Mouse (Mus musculus) granulocyte monocyte progenitor cell, adult 5-6 weeks (primary cell): ENCODE data around the gene H2-Q2. TPM values are rescaled to one million over a fixed set of nuclear protein-coding genes. Genes with fewer than 3 reads are reported as not detected.
A peak's percentile ranks its signal among the peaks of the same experiment; 100 is the strongest.
"Not testable (repeated sequence)": the region's sequence is repeated elsewhere in the genome, so short reads cannot be mapped to it uniquely, and the experiment has no call there.

Experiments
- ATAC-seq: replicated peaks from 2 replicates; pipeline ENCODE4 v1.8.0; 2016; ENCODE audit warnings: mild to moderate bottlenecking, moderate TSS enrichment, inconsistent platforms; ENCODE audit not compliant: poor library complexity, severe bottlenecking
- total RNA-seq, 2 experiments: library from RNA; stranded (forward) in 1 of 2; stranded (reverse) in 1 of 2; fragments of 200-712, 200-1000 nt in 1 of 2; fragments of >200 nt in 1 of 2; fragmentation: Nextera tagmentation in 1 of 2; gene quantifications; 2 replicates each; pipeline ENCODE4 v1.2.3; 2014 to 2017

The H2-Q2 gene
- total RNA-seq, 2 experiments from 2014 or later: 0.45 TPM; not detected in 1

GRCm38 (mm10) chr17:35358763-35359469 is 16.9 kb downstream of the H2-Q2 start:
- ATAC-seq: peak; percentile 20; the same call in 1 of the 2 replicates

DNA sequence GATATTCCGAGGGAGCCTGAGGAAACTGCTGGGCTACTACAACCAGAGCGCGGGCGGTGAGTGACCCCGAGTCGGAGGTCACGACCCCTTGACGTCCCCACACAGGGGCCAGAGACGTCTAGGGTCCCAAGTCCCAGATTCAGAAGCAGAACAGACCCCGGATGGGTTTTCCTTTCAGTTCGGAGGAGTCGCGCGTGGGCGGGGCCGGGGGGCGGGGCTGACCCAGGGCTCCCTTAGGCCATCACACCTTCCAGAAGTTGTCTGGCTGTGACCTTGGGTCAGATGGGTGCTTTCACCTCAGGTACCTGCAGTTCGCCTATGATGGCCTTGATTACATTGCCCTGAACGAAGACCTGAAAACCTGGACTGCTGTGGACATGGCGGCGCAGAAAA is 17.4 kb downstream of the H2-Q2 start:
- no peak for ATAC-seq

DNA sequence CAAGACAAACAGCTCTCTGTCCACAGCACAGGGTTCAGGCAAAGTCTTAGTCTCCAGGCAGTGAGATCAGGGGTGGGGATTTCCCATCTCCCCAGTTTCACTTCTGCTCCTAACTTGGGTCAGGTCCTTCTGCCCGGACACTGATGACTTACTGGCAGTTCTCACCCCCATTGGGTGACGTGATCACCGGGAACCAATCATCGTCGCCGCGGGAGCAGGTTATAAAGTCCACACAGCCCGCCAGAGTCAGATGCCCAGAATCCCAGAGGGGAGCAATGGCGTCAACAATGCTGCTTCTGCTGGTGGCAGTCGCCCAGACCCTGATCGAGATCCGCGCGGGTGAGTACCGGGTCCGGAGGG is 37.3 kb downstream of the H2-Q2 start, which contains the start of gene H2-Q4:
Gene H2-Q4, plus strand, starts transcription at position 249 of the 360 bp plus-strand sequence.
- peak; percentile 99 for ATAC-seq

- peak; percentile 33 for ATAC-seq
These were observed 37.8 kb downstream of the H2-Q2 start for GRCm38 (mm10) chr17:35379729-35380451.

DNA sequence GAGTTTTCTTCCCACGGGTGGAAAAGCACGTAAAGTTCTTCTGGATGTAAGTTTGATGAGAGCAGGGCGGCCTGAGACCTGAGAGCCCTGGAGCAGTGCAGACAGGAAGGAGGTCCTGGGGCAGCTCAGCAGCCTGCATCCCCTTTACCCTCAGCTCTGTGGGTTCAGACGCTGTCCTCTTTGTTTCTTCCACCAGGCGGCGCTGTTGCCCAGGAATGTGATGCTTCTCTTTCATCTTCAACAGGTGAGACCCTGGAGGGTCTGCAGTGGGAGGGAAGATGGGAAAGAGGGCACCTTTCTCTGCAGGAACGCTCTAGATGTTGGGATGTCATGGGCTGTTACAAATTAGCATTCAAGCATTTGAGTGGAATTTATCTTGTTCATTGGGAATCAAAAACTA is 47.8 kb downstream of the H2-Q2 start:
- not testable (repeated sequence) for ATAC-seq

GRCm38 (mm10) chr17:35392671-35393070 is 50.6 kb downstream of the H2-Q2 start:
- ATAC-seq: not testable (repeated sequence)

DNA sequence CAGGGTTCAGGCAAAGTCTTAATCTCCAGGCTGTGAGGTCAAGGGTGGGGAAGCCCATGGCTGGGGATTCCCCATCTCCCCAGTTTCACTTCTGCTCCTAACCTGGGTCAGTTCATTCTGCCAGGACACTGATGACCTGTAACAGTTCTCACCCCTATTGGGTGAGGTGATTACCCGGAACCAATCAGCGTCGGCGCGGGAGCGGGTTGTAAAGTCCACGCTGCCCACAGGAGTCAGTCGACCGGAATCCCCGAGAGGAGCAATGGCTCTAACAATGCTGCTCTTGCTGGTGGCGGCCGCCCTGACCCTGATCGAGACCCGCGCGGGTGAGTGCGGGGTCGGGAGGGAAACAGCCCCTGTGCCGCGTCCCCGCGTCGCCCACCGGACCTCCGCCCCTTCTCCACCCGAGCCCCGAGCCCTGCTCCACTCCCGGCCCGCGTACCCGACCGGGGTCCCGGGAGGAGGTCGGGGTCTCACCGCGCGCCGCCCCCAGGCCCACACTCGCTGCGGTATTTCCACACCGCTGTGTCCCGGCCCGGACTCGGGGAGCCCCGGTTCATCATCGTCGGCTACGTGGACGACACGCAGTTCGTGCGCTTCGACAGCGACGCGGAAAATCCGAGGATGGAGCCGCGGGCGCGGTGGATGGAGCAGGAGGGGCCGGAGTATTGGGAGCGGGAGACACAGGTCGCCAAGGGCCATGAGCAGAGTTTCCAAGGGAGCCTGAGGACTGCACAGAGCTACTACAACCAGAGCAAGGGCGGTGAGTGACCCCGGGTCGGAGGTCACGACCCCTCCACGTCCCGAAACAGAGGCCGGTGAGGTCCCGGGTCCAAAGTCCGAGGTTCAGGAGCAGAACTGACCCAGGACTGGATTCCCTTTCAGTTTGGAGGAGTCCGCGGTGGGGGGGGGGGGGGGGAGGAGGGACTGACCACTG is 52.1 kb downstream of the H2-Q2 start:
- ATAC-seq: peak; percentile 99

Other genes with a start within 250 kb of the H2-Q2 start
- not detected in 2 replicates for gene Ly6g5c, start 234.0 kb upstream of the H2-Q2 start, total RNA-seq (2014; fragmentation: Nextera tagmentation)
- not detected in 2 replicates for gene Ly6g5c, start 234.0 kb upstream of the H2-Q2 start, total RNA-seq (2017)
- gene Ly6g5b, start 226.8 kb upstream of the H2-Q2 start, total RNA-seq (2014; fragmentation: Nextera tagmentation): 1.6 TPM in 1 of 2 replicates, not detected in the other
- 0.56 TPM in 1 of 2 replicates, not detected in the other for gene Ly6g5b, start 226.8 kb upstream of the H2-Q2 start, total RNA-seq (2017)
- gene Gpank1, start 220.8 kb upstream of the H2-Q2 start, total RNA-seq (2014; fragmentation: Nextera tagmentation): 21.2 and 25.4 TPM in 2 replicates
- gene Gpank1, start 220.8 kb upstream of the H2-Q2 start, total RNA-seq (2017): 24.0 and 26.9 TPM in 2 replicates
- gene Csnk2b, start 220.2 kb upstream of the H2-Q2 start, total RNA-seq (2014; fragmentation: Nextera tagmentation): 289 and 384 TPM in 2 replicates
- gene Csnk2b, start 220.2 kb upstream of the H2-Q2 start, total RNA-seq (2017): 277 and 317 TPM in 2 replicates
- gene D17H6S53E, start 215.9 kb upstream of the H2-Q2 start, total RNA-seq (2014; fragmentation: Nextera tagmentation): 16.3 and 18.4 TPM in 2 replicates
- gene D17H6S53E, start 215.9 kb upstream of the H2-Q2 start, total RNA-seq (2017): 7.9 and 10.7 TPM in 2 replicates
- not detected in 2 replicates for gene Apom, start 210.2 kb upstream of the H2-Q2 start, total RNA-seq (2014; fragmentation: Nextera tagmentation)
- gene Apom, start 210.2 kb upstream of the H2-Q2 start, total RNA-seq (2017): 1.2 TPM in 1 of 2 replicates, not detected in the other
- 93.9 and 111 TPM in 2 replicates for gene Bag6, start 207.1 kb upstream of the H2-Q2 start, total RNA-seq (2014; fragmentation: Nextera tagmentation)
- 68.8 and 74.0 TPM in 2 replicates for gene Bag6, start 207.1 kb upstream of the H2-Q2 start, total RNA-seq (2017)
- gene Prrc2a, start 177.3 kb upstream of the H2-Q2 start, total RNA-seq (2014; fragmentation: Nextera tagmentation): 254 and 306 TPM in 2 replicates
- 43.2 and 67.9 TPM in 2 replicates for gene Prrc2a, start 177.3 kb upstream of the H2-Q2 start, total RNA-seq (2017)
- 15.1 and 20.8 TPM in 2 replicates for gene Aif1, start 166.2 kb upstream of the H2-Q2 start, total RNA-seq (2014; fragmentation: Nextera tagmentation)
- 7.8 and 14.3 TPM in 2 replicates for gene Aif1, start 166.2 kb upstream of the H2-Q2 start, total RNA-seq (2017)
- gene Lst1, start 153.8 kb upstream of the H2-Q2 start, total RNA-seq (2014; fragmentation: Nextera tagmentation): 78.7 and 89.0 TPM in 2 replicates
- gene Lst1, start 153.8 kb upstream of the H2-Q2 start, total RNA-seq (2017): 55.5 and 115 TPM in 2 replicates
- gene Ltb, start 147.8 kb upstream of the H2-Q2 start, total RNA-seq (2014; fragmentation: Nextera tagmentation): 1.6 TPM in 1 of 2 replicates, not detected in the other
- 0.41 and 0.99 TPM in 2 replicates for gene Ltb, start 147.8 kb upstream of the H2-Q2 start, total RNA-seq (2017)
- 5.9 and 12.2 TPM in 2 replicates for gene Tnf, start 140.2 kb upstream of the H2-Q2 start, total RNA-seq (2014; fragmentation: Nextera tagmentation)
- gene Tnf, start 140.2 kb upstream of the H2-Q2 start, total RNA-seq (2017): 13.1 and 15.2 TPM in 2 replicates
- not detected in 2 replicates for gene Lta, start 136.9 kb upstream of the H2-Q2 start, total RNA-seq (2014; fragmentation: Nextera tagmentation)
- not detected in 2 replicates for gene Lta, start 136.9 kb upstream of the H2-Q2 start, total RNA-seq (2017)
- not detected in 2 replicates for gene Gm16181, start 121.4 kb upstream of the H2-Q2 start, total RNA-seq (2014; fragmentation: Nextera tagmentation)
- 0.82 TPM in 1 of 2 replicates, not detected in the other for gene Gm16181, start 121.4 kb upstream of the H2-Q2 start, total RNA-seq (2017)
- gene Atp6v1g2, start 108.6 kb upstream of the H2-Q2 start, total RNA-seq (2014; fragmentation: Nextera tagmentation): 10.0 and 11.7 TPM in 2 replicates
- gene Atp6v1g2, start 108.6 kb upstream of the H2-Q2 start, total RNA-seq (2017): 2.0 and 3.9 TPM in 2 replicates
- 4.5 and 5.2 TPM in 2 replicates for gene Nfkbil1, start 106.5 kb upstream of the H2-Q2 start, total RNA-seq (2014; fragmentation: Nextera tagmentation)
- gene Nfkbil1, start 106.5 kb upstream of the H2-Q2 start, total RNA-seq (2017): 5.3 and 5.9 TPM in 2 replicates
- 411 and 417 TPM in 2 replicates for gene Ddx39b, start 100.5 kb upstream of the H2-Q2 start, total RNA-seq (2014; fragmentation: Nextera tagmentation)
- 175 and 187 TPM in 2 replicates for gene Ddx39b, start 100.5 kb upstream of the H2-Q2 start, total RNA-seq (2017)
- gene H2-D1, start 79.5 kb upstream of the H2-Q2 start, total RNA-seq (2014; fragmentation: Nextera tagmentation): 275 and 369 TPM in 2 replicates
- 399 and 416 TPM in 2 replicates for gene H2-D1, start 79.5 kb upstream of the H2-Q2 start, total RNA-seq (2017)
- not detected in 2 replicates for gene H2-Q1, start 21.8 kb upstream of the H2-Q2 start, total RNA-seq (2014; fragmentation: Nextera tagmentation)
- gene H2-Q1, start 21.8 kb upstream of the H2-Q2 start, total RNA-seq (2017): not detected in 2 replicates
- 8.3 and 15.5 TPM in 2 replicates for gene H2-Q4, start 37.4 kb downstream of the H2-Q2 start, total RNA-seq (2014; fragmentation: Nextera tagmentation)
- 19.5 and 23.4 TPM in 2 replicates for gene H2-Q4, start 37.4 kb downstream of the H2-Q2 start, total RNA-seq (2017)
- 23.1 and 29.0 TPM in 2 replicates for gene H2-Q6, start 82.6 kb downstream of the H2-Q2 start, total RNA-seq (2014; fragmentation: Nextera tagmentation)
- 30.8 and 35.5 TPM in 2 replicates for gene H2-Q6, start 82.6 kb downstream of the H2-Q2 start, total RNA-seq (2017)
- gene H2-Q7, start 96.9 kb downstream of the H2-Q2 start, total RNA-seq (2014; fragmentation: Nextera tagmentation): 27.4 and 32.8 TPM in 2 replicates
- gene H2-Q7, start 96.9 kb downstream of the H2-Q2 start, total RNA-seq (2017): 21.9 and 31.9 TPM in 2 replicates
- 0.36 and 1.0 TPM in 2 replicates for gene H2-Q10, start 127.8 kb downstream of the H2-Q2 start, total RNA-seq (2014; fragmentation: Nextera tagmentation)
- 0.22 TPM in 1 of 2 replicates, not detected in the other for gene H2-Q10, start 127.8 kb downstream of the H2-Q2 start, total RNA-seq (2017)
- 0.92 TPM in 1 of 2 replicates, not detected in the other for gene Pou5f1, start 163.8 kb downstream of the H2-Q2 start, total RNA-seq (2014; fragmentation: Nextera tagmentation)
- not detected in 2 replicates for gene Pou5f1, start 163.8 kb downstream of the H2-Q2 start, total RNA-seq (2017)
- 20.3 and 23.9 TPM in 2 replicates for gene Tcf19, start 174.6 kb downstream of the H2-Q2 start, total RNA-seq (2014; fragmentation: Nextera tagmentation)
- gene Tcf19, start 174.6 kb downstream of the H2-Q2 start, total RNA-seq (2017): 5.3 and 8.6 TPM in 2 replicates
- gene Cchcr1, start 174.9 kb downstream of the H2-Q2 start, total RNA-seq (2014; fragmentation: Nextera tagmentation): 1.0 and 14.4 TPM in 2 replicates
- gene Cchcr1, start 174.9 kb downstream of the H2-Q2 start, total RNA-seq (2017): 2.7 and 5.3 TPM in 2 replicates
- not detected in 2 replicates for gene Psors1c2, start 191.0 kb downstream of the H2-Q2 start, total RNA-seq (2014; fragmentation: Nextera tagmentation)
- not detected in 2 replicates for gene Psors1c2, start 191.0 kb downstream of the H2-Q2 start, total RNA-seq (2017)
- gene Cdsn, start 209.9 kb downstream of the H2-Q2 start, total RNA-seq (2014; fragmentation: Nextera tagmentation): not detected in 2 replicates
- not detected in 2 replicates for gene Cdsn, start 209.9 kb downstream of the H2-Q2 start, total RNA-seq (2017)
- gene 2300002M23Rik, start 225.2 kb downstream of the H2-Q2 start, total RNA-seq (2014; fragmentation: Nextera tagmentation): not detected in 2 replicates
- not detected in 2 replicates for gene 2300002M23Rik, start 225.2 kb downstream of the H2-Q2 start, total RNA-seq (2017)